Mouse (Mus musculus) liver, adult 2 months (tissue): ENCODE results near the gene Pik3cb. TPM values are rescaled to one million over a fixed set of nuclear protein-coding genes. Genes with fewer than 3 reads are reported as not detected.
A peak's percentile ranks its signal among the peaks of the same experiment; 100 is the strongest.

Experiments used
- DNase-seq: peaks from one replicate; pipeline ENCODE4 v3.0.0-alpha.2; 2011; ENCODE audit warnings: low read depth, low spot score; ENCODE audit errors: extremely low read depth
- H3K27ac ChIP-seq: fragments of 200-500 bp; replicated peaks from 2 replicates; pipeline ENCODE4 v1.5.1; 2012; ENCODE audit warnings: low read depth, mild to moderate bottlenecking, control low read depth, inconsistent platforms, low read length; ENCODE audit not compliant: insufficient read depth
- H3K27me3 ChIP-seq: fragments of 200-500 bp; 2 replicates; pipeline ENCODE4 v1.6.1; 2012; ENCODE audit warnings: mild to moderate bottlenecking, moderate library complexity, low read length, inconsistent platforms; ENCODE audit not compliant: control insufficient read depth, insufficient read depth
- H3K36me3 ChIP-seq: fragments of 200-500 bp; 2 replicates; pipeline ENCODE4 v1.6.1; 2012; ENCODE audit warnings: low read length, inconsistent platforms; ENCODE audit not compliant: control insufficient read depth, insufficient read depth
- H3K4me1 ChIP-seq: fragments of 200-500 bp; 2 replicates; pipeline ENCODE4 v1.6.1; 2011; ENCODE audit warnings: low read length; ENCODE audit not compliant: control insufficient read depth, insufficient read depth
- H3K4me3 ChIP-seq: fragments of 200-500 bp; 2 replicates; pipeline ENCODE4 v1.5.1; 2011; ENCODE audit warnings: low read depth, mild to moderate bottlenecking, control low read depth, low read length, moderate library complexity; ENCODE audit not compliant: insufficient read depth
- H3K79me2 ChIP-seq: fragments of 200-500 bp; 2 replicates; pipeline ENCODE4 v1.6.1; 2012; ENCODE audit warnings: inconsistent platforms, mild to moderate bottlenecking, low read length, moderate library complexity; ENCODE audit not compliant: control insufficient read depth, insufficient read depth
- H3K9ac ChIP-seq: fragments of 200-500 bp; 2 replicates; pipeline ENCODE4 v1.6.1; 2012; ENCODE audit warnings: low read depth, mild to moderate bottlenecking, control low read depth, inconsistent platforms, low read length
- CTCF ChIP-seq: fragments of 200-500 bp; IDR thresholded peaks from 2 replicates; pipeline ENCODE4 v1.5.1; 2011; ENCODE audit warnings: low read depth, low read length, control low read depth
- POLR2A ChIP-seq: fragments of 200-500 bp; IDR thresholded peaks from 2 replicates; pipeline ENCODE4 v1.6.1; 2011; ENCODE audit warnings: low read length, control low read depth; ENCODE audit not compliant: insufficient read depth; ENCODE audit errors: extremely low read depth
- WGBS: fragments of 180-500 bp; shearing (Covaris S2); methylation state at CpG from one replicate; pipeline ENCODE4 v1.1.7; 2018; 5-methylcytosine and 5-hydroxymethylcytosine counted together
- polyA plus RNA-seq: library from polyadenylated mRNA; depleted of rRNA; stranded (reverse); fragments of >200 nt; gene quantifications from 2 replicates; pipeline ENCODE4 v1.2.3, GENCODE M21; 2012
- total RNA-seq: library from RNA; depleted of rRNA; stranded (reverse); fragments of >200 nt; gene quantifications from 2 replicates; pipeline ENCODE4 v1.2.3, GENCODE M21; 2014

The Pik3cb gene
- total and polyA plus RNA-seq, 2 experiments = 2.5 to 4.2 TPM

DNA sequence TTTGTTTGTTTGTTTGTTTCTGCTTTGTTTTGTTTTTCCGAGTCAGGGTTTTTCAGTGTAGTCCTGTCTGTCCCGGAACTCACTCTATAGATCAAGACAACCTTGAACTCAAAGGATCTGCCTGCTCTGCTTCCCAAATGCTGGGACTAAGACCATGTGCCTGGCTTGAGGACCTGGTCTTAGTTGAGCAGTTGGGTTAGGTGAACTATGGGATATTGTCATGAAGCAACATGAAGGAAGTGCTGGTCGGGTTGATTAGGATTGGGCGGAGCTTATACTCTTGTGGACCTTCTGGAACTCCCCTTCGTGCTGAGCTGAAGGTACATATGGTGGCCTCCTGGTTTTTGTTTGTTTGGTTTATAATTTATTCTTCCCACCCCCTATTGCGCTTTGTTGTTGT lies 18.3 kb upstream of the Pik3cb start:
- no peak for DNase-seq
- H3K27ac ChIP-seq = no peak overlapping the region
- H3K4me3 ChIP-seq = no peak overlapping the region
- TF ChIP-seq CTCF (no peak), POLR2A (no peak)
- no peaks in the 10 kb centered on the region for H3K79me2 ChIP-seq
- no peaks in the 10 kb centered on the region for H3K27me3 ChIP-seq
- no peaks in the 10 kb centered on the region for H3K36me3 ChIP-seq
- no peaks in the 10 kb centered on the region for H3K4me1 ChIP-seq
- WGBS = 78% methylated on average over 6 of the region's 6 CpGs
- no peak overlapping the region for H3K9ac ChIP-seq

DNA sequence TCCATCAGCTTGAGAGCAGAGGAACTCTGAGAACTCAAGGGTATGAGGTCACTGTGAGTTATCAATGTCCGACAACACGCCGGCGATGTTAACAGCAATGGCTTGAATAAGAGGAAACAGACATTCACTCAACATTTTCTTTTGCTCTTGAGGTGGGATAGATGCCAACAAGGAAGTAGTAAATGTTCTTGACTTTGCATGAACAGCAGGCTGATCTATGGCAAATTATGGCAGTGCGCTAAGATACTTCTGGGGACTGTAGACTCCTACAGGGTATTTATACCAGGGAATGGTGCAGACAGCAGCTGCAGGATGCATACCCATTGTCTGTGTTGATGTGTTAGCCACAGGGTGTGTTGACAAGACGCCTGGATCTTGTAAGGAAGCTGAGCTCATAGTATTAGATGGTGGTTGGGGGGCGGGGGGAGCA lies 17.8 kb upstream of the Pik3cb start:
- H3K4me1 ChIP-seq = no peaks in the 10 kb centered on the region

DNA sequence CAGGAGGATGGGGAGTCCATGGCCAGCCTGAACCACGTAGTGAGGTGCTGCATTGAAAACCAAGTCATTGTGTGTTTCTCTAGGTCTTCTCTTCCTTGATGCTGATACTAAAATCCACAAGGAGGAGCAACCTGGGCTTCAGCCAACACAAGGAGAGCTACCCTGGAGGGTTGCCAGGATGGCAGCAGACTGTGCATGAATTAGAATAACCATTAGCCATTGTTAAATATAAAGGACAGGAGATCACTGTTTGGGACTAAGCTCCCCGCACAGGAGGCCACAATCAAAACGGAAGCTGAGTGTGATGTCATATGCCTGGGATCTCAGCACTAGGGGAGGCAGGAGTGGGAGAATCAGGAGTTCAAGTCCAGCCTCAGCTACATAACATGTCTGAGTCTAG lies 13.2 kb upstream of the Pik3cb start:
- WGBS = 55% methylated on average over 3 of the region's 3 CpGs
- Histone ChIP-seq H3K27ac (no peak overlapping the region), H3K9ac (no peak overlapping the region), H3K4me3 (no peak overlapping the region), H3K79me2 (no peaks in the 10 kb centered on the region), H3K36me3 (no peaks in the 10 kb centered on the region), H3K27me3 (no peaks in the 10 kb centered on the region), H3K4me1 (no peaks in the 10 kb centered on the region)
- DNase-seq = no peak
- no peak for TF ChIP-seq POLR2A
- TF ChIP-seq CTCF = no peak

More for the DNA sequence above, 17.8 kb upstream of the Pik3cb start:
- WGBS = 58% methylated on average over 7 of the region's 7 CpGs
- DNase-seq = peak; percentile 25
- H3K9ac ChIP-seq = no peak overlapping the region
- no peaks in the 10 kb centered on the region for H3K36me3 ChIP-seq
- no peak overlapping the region for H3K27ac ChIP-seq
- H3K27me3 ChIP-seq = no peaks in the 10 kb centered on the region
- no peak overlapping the region for H3K4me3 ChIP-seq
- H3K79me2 ChIP-seq = no peaks in the 10 kb centered on the region
- TF ChIP-seq POLR2A (no peak), CTCF (no peak)

DNA sequence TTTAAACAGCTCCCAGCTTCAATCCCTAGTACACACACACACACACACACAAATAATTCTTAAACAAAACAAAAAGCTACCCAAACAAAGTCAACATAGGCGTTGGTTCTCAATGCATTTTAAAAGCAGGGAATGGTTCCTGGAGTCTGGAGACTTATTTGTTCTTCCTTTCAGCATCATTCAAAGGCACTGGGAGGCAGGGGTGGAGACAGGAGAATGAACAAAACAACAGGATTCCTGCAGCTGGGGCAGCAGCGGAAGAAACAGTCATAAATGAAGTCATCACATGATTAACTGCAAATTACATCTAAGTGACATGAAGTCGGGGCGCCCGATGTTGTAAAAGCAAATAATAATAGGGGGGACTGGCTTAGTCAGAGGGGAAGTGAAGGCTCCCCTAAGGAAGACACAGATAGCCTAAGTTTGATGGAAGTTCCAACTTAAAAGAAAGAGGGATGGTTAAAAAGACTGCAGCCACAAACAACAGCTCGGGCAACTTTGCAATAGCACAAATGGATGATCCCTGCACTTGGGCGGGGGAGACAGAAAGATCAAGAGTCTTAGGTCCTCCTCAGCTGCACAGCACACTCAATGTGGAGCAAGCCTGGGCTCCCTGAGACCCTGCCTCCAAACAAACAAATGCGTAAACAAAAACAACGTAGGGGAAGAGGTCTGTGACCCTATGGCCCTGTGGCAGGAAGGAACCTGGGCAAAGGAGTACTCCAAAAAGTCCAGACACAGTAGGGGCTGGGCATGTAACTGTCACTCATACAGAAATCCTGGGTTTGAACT lies 12.5 kb upstream of the Pik3cb start:
- Histone ChIP-seq H3K36me3 (no peaks in the 10 kb centered on the region), H3K27me3 (peaks cover 3% of the 10 kb centered on the region; the same call in 1 of the 2 replicates), H3K9ac (no peak overlapping the region), H3K4me3 (no peak overlapping the region), H3K27ac (no peak overlapping the region), H3K79me2 (no peaks in the 10 kb centered on the region), H3K4me1 (no peaks in the 10 kb centered on the region)
- no peak for DNase-seq
- no peak for TF ChIP-seq CTCF
- TF ChIP-seq POLR2A = no peak
- WGBS = 50% methylated on average over 9 of the region's 9 CpGs

DNA sequence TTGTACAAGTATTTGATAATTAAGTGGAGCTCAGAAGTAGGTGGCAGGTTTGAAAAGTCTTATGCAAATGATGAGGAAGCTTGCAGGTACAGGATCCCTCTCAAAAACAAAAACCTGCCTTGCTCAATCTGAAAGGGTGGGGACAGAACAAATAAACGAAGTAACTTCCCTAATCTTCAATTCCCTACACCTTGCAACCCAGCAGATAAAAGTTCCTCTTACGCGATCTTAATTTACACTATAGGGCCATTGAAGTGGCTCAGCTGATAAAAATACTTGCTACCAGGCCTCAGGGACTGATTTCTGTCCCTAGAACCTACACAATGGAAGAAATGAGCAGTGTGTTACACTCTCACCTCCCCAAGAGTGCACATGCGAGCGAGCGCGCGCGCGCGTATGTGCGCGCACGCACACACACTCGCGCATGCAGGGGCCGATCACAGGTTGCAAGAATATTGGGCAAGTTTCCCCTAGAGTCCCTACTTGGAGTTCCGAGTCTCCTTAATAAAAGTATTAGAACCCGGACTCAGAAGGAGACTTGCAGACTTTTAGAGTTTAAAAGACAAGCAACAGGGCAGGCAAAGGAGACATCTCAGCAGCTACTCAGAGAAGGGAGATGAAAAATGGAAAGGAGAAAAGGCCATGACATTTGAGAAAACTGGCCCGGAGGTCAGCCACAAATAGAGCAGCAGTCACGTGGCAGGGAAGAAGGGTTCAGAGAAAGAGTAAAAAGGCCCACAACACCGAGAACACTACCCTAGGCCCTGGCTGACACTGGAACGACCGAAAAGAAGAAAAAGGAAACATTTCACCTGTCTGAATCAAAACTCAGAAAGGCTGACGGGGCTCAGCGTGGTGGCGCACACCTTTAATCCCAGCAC lies 6.7 kb upstream of the Pik3cb start:
- Histone ChIP-seq H3K27me3 (peaks cover 3% of the 10 kb centered on the region; the same call in 1 of the 2 replicates), H3K4me1 (no peaks in the 10 kb centered on the region), H3K9ac (no peak overlapping the region), H3K4me3 (no peak overlapping the region), H3K79me2 (no peaks in the 10 kb centered on the region), H3K36me3 (no peaks in the 10 kb centered on the region), H3K27ac (no peak overlapping the region)
- 79% methylated on average over 27 of the region's 27 CpGs for WGBS
- DNase-seq = no peak
- TF ChIP-seq CTCF (no peak), POLR2A (no peak)
